Mouse (Mus musculus) liver, postnatal 0 days (tissue): Measurements from ENCODE around the gene Rap2c. TPM values are rescaled to one million over a fixed set of nuclear protein-coding genes. Genes with fewer than 3 reads are reported as not detected.
A peak's percentile ranks its signal among the peaks of the same experiment; 100 is the strongest.

Source experiments
- ATAC-seq: fragments of 200-750 bp; cut with Nextera tagmentation; 2 replicates; pipeline ENCODE4 v1.8.0; 2017; ENCODE audit warnings: mild to moderate bottlenecking, moderate library complexity
- DNase-seq: peaks from one replicate; pipeline ENCODE4 v3.0.0-alpha.2; 2016
- H3K27ac ChIP-seq: fragments of 300-500 bp; sonication (generic); 2 replicates; pipeline ENCODE4 v1.5.1; 2014; ENCODE audit warnings: antibody characterized with exemption, moderate library complexity, mild to moderate bottlenecking, low read depth
- H3K27me3 ChIP-seq: fragments of 300-500 bp; sonication (generic); 2 replicates; pipeline ENCODE4 v1.6.1; 2014; ENCODE audit warnings: low read length, control low read depth, mixed read lengths; ENCODE audit not compliant: insufficient read depth
- H3K36me3 ChIP-seq: fragments of 300-500 bp; sonication (generic); replicated peaks from 2 replicates; pipeline ENCODE4 v1.6.1; 2014; ENCODE audit warnings: mild to moderate bottlenecking, control low read depth, low read length, moderate library complexity, mixed read lengths; ENCODE audit not compliant: insufficient read depth
- H3K4me1 ChIP-seq: fragments of 300-500 bp; sonication (generic); 2 replicates; pipeline ENCODE4 v1.6.1; 2014; ENCODE audit warnings: antibody characterized with exemption, mild to moderate bottlenecking, control low read depth; ENCODE audit not compliant: insufficient read depth
- H3K4me2 ChIP-seq: fragments of 300-500 bp; sonication (generic); 2 replicates; pipeline ENCODE4 v1.6.1; 2014; ENCODE audit warnings: low read depth, mild to moderate bottlenecking, low read length, moderate library complexity, mixed read lengths
- H3K4me3 ChIP-seq: fragments of 300-500 bp; sonication (generic); 2 replicates; pipeline ENCODE4 v1.5.1; 2014; ENCODE audit warnings: low read depth, low read length
- H3K9ac ChIP-seq: fragments of 300-500 bp; sonication (generic); replicated peaks from 2 replicates; pipeline ENCODE4 v1.6.1; 2014; ENCODE audit warnings: mild to moderate bottlenecking, moderate library complexity
- H3K9me3 ChIP-seq: fragments of 300-500 bp; sonication (generic); 2 replicates; pipeline ENCODE4 v1.6.1; 2016; ENCODE audit warnings: mild to moderate bottlenecking, control low read depth, low read length, mixed read lengths
- CTCF ChIP-seq: sonication (generic); IDR thresholded peaks from 2 replicates; pipeline ENCODE4 v1.5.1; 2016; ENCODE audit warnings: antibody characterized with exemption, low read depth
- EP300 ChIP-seq: IDR thresholded peaks from 2 replicates; pipeline ENCODE4 v1.6.1; 2016; ENCODE audit warnings: antibody characterized with exemption, low read depth, mild to moderate bottlenecking
- WGBS: fragments of 180-500 bp; shearing (Covaris S2); extraction: QIAGEN DNeasy Blood & Tissue Kit; methylation state at CpG from one replicate; pipeline ENCODE4 v1.1.7; 2014; ENCODE audit not compliant: insufficient replicate concordance; 5-methylcytosine and 5-hydroxymethylcytosine counted together
- polyA plus RNA-seq: library from polyadenylated mRNA; unstranded; fragments of >200 nt; fragmentation: Nextera tagmentation; extraction: Ambion mirVana; gene quantifications from 2 replicates; pipeline ENCODE4 v1.2.1, GENCODE M21; 2015

The Rap2c gene
- polyA plus RNA-seq, 1 experiment from 2014 or later, result 8.5 TPM

DNA sequence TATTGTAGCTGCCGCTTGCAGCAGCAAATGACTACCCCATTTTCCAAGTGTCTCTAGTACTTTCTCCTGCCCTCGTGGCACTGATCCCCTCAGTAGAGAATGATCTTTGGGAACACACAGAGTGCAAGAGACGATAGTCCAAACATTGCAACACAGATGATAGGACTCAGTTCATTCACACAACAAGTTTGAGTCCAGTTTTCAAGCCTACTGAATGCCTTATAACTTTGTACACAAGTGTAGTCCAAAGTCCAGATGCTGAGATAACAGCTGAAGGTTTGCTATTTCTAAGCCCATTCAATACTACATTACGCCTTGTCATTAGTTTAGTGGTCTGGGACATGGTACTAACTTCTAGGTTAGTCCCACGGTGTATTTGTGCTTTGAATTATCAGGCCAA, 40.5 kb upstream of the Rap2c start:
- no peak overlapping the region for H3K4me2 ChIP-seq
- H3K4me1 ChIP-seq, result no peaks in the 10 kb centered on the region
- DNase-seq, result no peak
- peak; percentile 88 for ATAC-seq
- no peaks in the 10 kb centered on the region for H3K36me3 ChIP-seq
- no peak overlapping the region for H3K4me3 ChIP-seq
- no peak overlapping the region for H3K27ac ChIP-seq
- H3K9ac ChIP-seq, result no peak overlapping the region
- H3K9me3 ChIP-seq, result no peaks in the 10 kb centered on the region
- WGBS, result 70% methylated on average over 5 of the region's 5 CpGs
- TF ChIP-seq EP300 (no peak), CTCF (no peak)
- no peaks in the 10 kb centered on the region for H3K27me3 ChIP-seq

DNA sequence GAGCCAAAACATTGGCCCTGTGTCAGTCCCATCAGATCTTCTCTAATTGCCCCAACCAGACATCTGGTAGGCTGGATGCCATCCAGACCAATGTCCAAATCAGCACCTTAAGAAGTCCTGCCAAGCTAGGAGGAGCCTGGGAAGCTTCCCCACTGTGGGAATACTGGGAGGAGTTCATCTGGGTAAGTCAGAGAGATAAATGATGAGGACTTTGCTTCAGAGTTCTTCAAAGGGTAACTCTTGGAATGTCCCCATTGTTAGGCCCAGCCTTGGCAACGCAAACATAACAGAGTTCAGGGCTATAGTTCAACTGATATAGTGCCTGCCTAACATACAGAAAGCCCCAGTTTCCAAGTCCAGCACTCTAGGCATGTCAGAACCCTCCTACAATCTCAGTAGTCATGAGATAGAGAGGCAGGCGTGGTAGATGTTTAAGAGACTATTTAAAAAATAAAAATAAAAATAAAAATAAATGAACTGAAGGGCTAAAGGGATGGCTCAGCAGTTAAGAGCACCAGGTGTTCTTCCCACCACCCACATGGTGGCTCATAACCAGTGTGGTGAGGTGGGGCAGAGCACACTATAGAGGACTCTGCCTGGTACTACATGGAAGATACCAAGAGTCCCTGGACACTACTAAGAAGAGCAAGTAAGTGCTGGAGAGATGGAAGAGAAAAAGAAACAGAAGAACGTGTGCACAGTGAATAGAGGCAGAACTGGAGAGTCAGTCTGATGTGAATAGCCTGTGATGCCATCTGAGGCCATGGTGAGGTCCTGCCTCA, 34.1 kb upstream of the Rap2c start:
- Histone ChIP-seq H3K4me1 (no peaks in the 10 kb centered on the region), H3K27me3 (no peaks in the 10 kb centered on the region), H3K4me2 (no peak overlapping the region), H3K9me3 (no peaks in the 10 kb centered on the region), H3K4me3 (no peak overlapping the region), H3K27ac (no peak overlapping the region), H3K36me3 (no peaks in the 10 kb centered on the region), H3K9ac (no peak overlapping the region)
- DNase-seq (no peak), ATAC-seq (no peak)
- 63% methylated on average over 3 of the region's 3 CpGs for WGBS
- TF ChIP-seq EP300, result no peak
- TF ChIP-seq CTCF, result no peak

GRCm38 (mm10) chrX:51035678-51036209, 17.9 kb upstream of the Rap2c start:
- no peak for TF ChIP-seq CTCF
- TF ChIP-seq EP300, result no peak
- H3K36me3 ChIP-seq, result no peaks in the 10 kb centered on the region
- H3K4me2 ChIP-seq, result no peak overlapping the region
- ATAC-seq (no peak), DNase-seq (no peak)
- no peak overlapping the region for H3K27ac ChIP-seq
- no peaks in the 10 kb centered on the region for H3K4me1 ChIP-seq
- no peak overlapping the region for H3K4me3 ChIP-seq
- H3K9ac ChIP-seq, result no peak overlapping the region
- WGBS, result 50% methylated on average over 7 of the region's 7 CpGs
- no peaks in the 10 kb centered on the region for H3K9me3 ChIP-seq
- no peaks in the 10 kb centered on the region for H3K27me3 ChIP-seq

DNA sequence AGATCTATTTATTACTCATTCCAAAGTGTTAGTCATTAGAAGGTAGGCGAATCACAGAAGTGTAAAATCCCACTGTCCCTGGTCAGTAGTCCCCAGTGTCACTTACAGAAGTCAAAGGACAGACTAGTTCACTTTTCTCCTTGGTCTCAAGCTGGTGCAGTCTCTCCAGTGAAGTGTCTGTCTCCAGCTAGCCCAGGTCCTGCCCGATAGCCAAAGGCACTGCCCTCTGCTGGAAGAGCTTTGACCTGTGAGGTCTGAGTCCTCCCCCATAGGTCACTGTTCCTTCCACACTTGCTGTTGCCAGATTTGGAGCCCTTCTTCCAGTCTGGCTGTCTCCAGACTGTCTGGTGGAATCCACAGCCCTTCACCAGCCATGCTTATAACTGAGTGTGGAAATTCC, 2.1 kb upstream of the Rap2c start:
- 32% methylated on average over 2 of the region's 2 CpGs for WGBS
- Histone ChIP-seq H3K9ac (no peak overlapping the region), H3K36me3 (no peaks in the 10 kb centered on the region), H3K4me1 (0 out of 2 replicates have a peak, but pooled peaks cover 2% of the 10 kb centered on the region), H3K27ac (peak overlapping the region; percentile 34; the same call in 1 of the 2 replicates), H3K27me3 (no peaks in the 10 kb centered on the region), H3K9me3 (no peaks in the 10 kb centered on the region), H3K4me3 (peak overlapping the region; percentile 51; the same call in 1 of the 2 replicates), H3K4me2 (peak overlapping the region; percentile 72)
- no peak for ATAC-seq
- DNase-seq, result peak; percentile 52
- TF ChIP-seq EP300 (no peak), CTCF (peak; percentile 71)

DNA sequence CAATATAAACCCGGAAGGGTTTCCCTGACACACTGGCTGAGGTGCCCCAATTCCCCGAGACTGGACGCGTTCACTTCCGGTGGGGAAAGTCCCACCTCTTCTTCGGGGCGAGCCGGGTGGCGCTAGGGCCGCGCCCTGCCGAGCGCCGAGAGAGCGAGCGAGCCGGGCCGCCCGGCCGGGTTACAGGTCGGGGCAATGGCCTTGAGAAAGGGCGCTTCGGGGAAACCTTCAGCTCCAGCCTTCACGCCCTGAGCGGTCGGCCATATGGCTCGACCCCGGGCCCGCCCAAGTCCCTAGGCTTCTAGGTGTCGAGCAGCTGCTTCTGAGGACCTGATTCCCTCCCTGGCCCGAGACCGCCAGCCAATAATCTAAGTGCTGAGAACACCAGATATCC, 965 bp upstream of the Rap2c start:
- Histone ChIP-seq H3K27me3 (no peaks in the 10 kb centered on the region), H3K4me3 (peak overlapping the region; percentile 51), H3K9me3 (no peaks in the 10 kb centered on the region), H3K27ac (peak overlapping the region; percentile 91), H3K36me3 (no peaks in the 10 kb centered on the region), H3K9ac (peak overlapping the region; percentile 64), H3K4me2 (peak overlapping the region; percentile 72), H3K4me1 (0 out of 2 replicates have a peak, but pooled peaks cover 2% of the 10 kb centered on the region)
- ATAC-seq (peak; percentile 89), DNase-seq (peak; percentile 79)
- 14% methylated on average over 28 of the region's 32 CpGs for WGBS
- TF ChIP-seq CTCF, result no peak
- no peak for TF ChIP-seq EP300

DNA sequence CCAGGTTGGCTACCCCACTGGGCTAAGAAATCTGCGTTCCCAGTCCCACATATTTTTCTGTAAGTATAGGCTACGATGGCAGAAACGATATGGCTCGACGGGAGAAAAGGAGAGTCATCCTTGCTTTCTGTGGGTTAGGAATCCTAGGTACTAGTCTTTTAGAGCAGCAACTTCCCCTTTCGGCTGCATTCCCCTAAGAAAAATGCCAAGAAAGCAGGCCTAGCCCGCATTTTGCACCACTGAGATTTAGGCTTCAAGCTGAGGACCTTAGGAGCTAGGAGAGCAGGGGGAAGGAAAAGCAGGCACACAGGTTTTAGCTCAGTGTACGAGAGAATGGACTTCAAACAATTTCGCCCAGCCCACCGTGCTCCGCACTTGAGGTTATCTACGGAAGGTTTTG, 892 bp downstream of the Rap2c start:
- 28% methylated on average over 12 of the region's 12 CpGs for WGBS
- H3K4me1 ChIP-seq, result 0 out of 2 replicates have a peak, but pooled peaks cover 2% of the 10 kb centered on the region

More for the DNA sequence above, 892 bp downstream of the Rap2c start:
- no peaks in the 10 kb centered on the region for H3K36me3 ChIP-seq
- ATAC-seq (no peak), DNase-seq (no peak)
- peak overlapping the region; percentile 51 for H3K9ac ChIP-seq
- peak overlapping the region; percentile 51 for H3K4me3 ChIP-seq
- no peaks in the 10 kb centered on the region for H3K9me3 ChIP-seq
- H3K27me3 ChIP-seq, result no peaks in the 10 kb centered on the region
- H3K27ac ChIP-seq, result 0 out of 2 replicates have a peak overlapping the region, but pooled peaks have one; percentile 91
- TF ChIP-seq EP300, result no peak
- TF ChIP-seq CTCF, result no peak
- H3K4me2 ChIP-seq, result peak overlapping the region; percentile 72
